12 mouse cellular contexts compared by ENCODE assay signal in the genomic region with DNA sequence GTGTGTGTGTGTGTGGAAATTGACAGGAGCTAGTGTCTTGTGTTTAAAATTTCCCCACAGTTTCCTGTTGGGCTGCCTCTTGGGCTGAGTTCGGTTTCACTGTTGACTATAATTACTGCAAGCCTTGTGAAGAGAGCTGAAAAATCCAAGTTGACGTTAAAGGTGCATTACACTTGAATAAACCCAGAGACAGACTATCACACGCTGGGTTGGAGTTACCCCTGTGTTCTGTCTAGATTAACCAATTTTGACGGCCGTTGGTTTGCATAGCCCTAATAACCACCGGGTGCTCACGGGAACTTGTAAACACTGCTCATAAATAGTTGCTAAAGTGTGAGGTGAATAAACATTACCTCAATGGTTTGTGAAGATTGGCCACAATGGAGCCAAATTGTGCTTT.
"Had no signal": no experiment of that assay in that cellular context is flagged by ENCODE, and none has a peak within 500 bp of the region (broad histone marks: within the 10 kb centered on the region; RNA-seq: fewer than 3 reads in every experiment).

No protein-coding gene starts in this region.

- H3K36me3 ChIP-seq: limb, embryonic 15.5 days; liver, embryonic 12.5 days; lung, embryonic 15.5 days; midbrain, embryonic 13.5 days; stomach, embryonic 15.5 days had no signal

- ATAC-seq: liver, embryonic 12.5 days; midbrain, embryonic 13.5 days had no signal

- H3K4me2 ChIP-seq: limb, embryonic 15.5 days; liver, embryonic 12.5 days; lung, embryonic 15.5 days; midbrain, embryonic 13.5 days; stomach, embryonic 15.5 days had no signal

- H3K9me3 ChIP-seq: limb, embryonic 15.5 days; liver, embryonic 12.5 days; lung, embryonic 15.5 days; midbrain, embryonic 13.5 days; stomach, embryonic 15.5 days had no signal

- H3K27ac ChIP-seq: kidney, postnatal 0 days; limb, embryonic 15.5 days; liver, embryonic 12.5 days; lung, embryonic 15.5 days; midbrain, embryonic 13.5 days; stomach, embryonic 15.5 days had no signal

- H3K27me3 ChIP-seq: liver, embryonic 12.5 days; lung, embryonic 15.5 days; midbrain, embryonic 13.5 days; stomach, embryonic 15.5 days had no signal

- H3K9ac ChIP-seq: limb, embryonic 15.5 days; liver, embryonic 12.5 days; lung, embryonic 15.5 days; midbrain, embryonic 13.5 days; stomach, embryonic 15.5 days had no signal

- DNase-seq: kidney, adult 11 months; kidney, adult 9 months; kidney, postnatal 36 days; right cerebral cortex, postnatal 4 days; spleen, adult 18-20 months; thymus, postnatal 4 days had no signal

- H3K4me3 ChIP-seq: limb, embryonic 15.5 days; liver, embryonic 12.5 days; lung, embryonic 15.5 days; midbrain, embryonic 13.5 days; stomach, embryonic 15.5 days had no signal

- H3K4me1 ChIP-seq: liver, embryonic 12.5 days; lung, embryonic 15.5 days; midbrain, embryonic 13.5 days; stomach, embryonic 15.5 days had no signal
